Comparison of ENCODE assay signal across 11 mouse cellular contexts in the genomic region with DNA sequence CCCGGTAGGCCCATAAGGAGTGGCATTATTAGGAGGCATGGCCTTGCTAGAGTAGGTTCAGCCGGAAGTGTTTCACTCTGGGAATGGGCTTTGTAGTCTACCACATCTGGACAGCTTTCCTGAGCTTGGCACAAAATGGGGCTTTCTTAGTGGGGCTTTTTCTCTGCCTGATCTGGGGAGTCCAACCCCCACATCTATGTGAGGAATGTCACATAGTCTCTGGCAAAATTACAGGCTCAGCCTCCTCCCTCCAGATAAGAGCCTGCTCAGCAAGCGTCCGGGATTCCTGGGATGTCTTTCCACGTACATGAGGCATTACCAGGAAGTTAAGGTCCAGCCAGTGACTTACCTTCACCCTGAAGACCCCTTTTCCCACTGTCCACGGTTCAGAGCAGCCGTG. TPM values are rescaled to one million over a fixed set of nuclear protein-coding genes. Genes with fewer than 3 reads are reported as not detected.
A peak's percentile ranks its signal among the peaks of the same experiment; 100 is the strongest.
DNase-seq lines count a peak whose midpoint lies in the region; ATAC-seq and TF ChIP-seq lines count a peak whose summit lies in the region.
"Had no signal": no experiment of that assay in that cellular context is flagged by ENCODE, and none has a peak within 500 bp of the region (broad histone marks: within the 10 kb centered on the region; RNA-seq: fewer than 3 reads in every experiment).

No protein-coding gene starts in this region.

- DNase-seq in embryonic facial prominence, embryonic 10.5 days (ENCODE audit: low spot score): no peak
- peak; percentile 26 for DNase-seq in lung, adult 2 months
- no peak for DNase-seq in lung, postnatal 25 days (ENCODE audit: low spot score)
- no peak for DNase-seq in liver, embryonic 13.5 days
- no peak for DNase-seq in thymus, postnatal 4 days
- no peak for DNase-seq in spleen, postnatal 10 days (ENCODE audit: low spot score in 2 of 2)
- no peak for DNase-seq in urinary bladder, postnatal 36 days (ENCODE audit: low spot score in 2 of 2)
- DNase-seq: midbrain, embryonic 14.5 days; thymus, postnatal 14 days had no signal

- 0 out of 2 replicates have a peak, but pooled peaks cover 3% of the 10 kb centered on the region for H3K4me1 ChIP-seq in embryonic facial prominence, embryonic 12.5 days
- H3K4me1 ChIP-seq in embryonic facial prominence, embryonic 10.5 days: peaks cover 6% of the 10 kb centered on the region; the same call in 1 of the 2 replicates
- H3K4me1 ChIP-seq in lung, adult 2 months (ENCODE audit: control insufficient read depth, insufficient read depth, low read length): peaks cover 5% of the 10 kb centered on the region; the same call in 1 of the 2 replicates
- H3K4me1 ChIP-seq in liver, embryonic 13.5 days (replicated peaks): peaks cover 80% of the 10 kb centered on the region

- H3K27me3 ChIP-seq in embryonic facial prominence, embryonic 12.5 days: no peaks in the 10 kb centered on the region
- H3K27me3 ChIP-seq in embryonic facial prominence, embryonic 10.5 days (replicated peaks; ENCODE audit: low read depth, poor library complexity, severe bottlenecking): no peaks in the 10 kb centered on the region
- H3K27me3 ChIP-seq in liver, embryonic 13.5 days: no peaks in the 10 kb centered on the region
- H3K27me3 ChIP-seq: forebrain, embryonic 12.5 days had no signal

- H3K9me3 ChIP-seq in embryonic facial prominence, embryonic 12.5 days: no peaks in the 10 kb centered on the region
- H3K9me3 ChIP-seq in embryonic facial prominence, embryonic 10.5 days: no peaks in the 10 kb centered on the region
- no peaks in the 10 kb centered on the region for H3K9me3 ChIP-seq in liver, embryonic 13.5 days (replicated peaks)
- H3K9me3 ChIP-seq: forebrain, embryonic 12.5 days had no signal

- no peak for ATAC-seq in embryonic facial prominence, embryonic 12.5 days (ENCODE audit: insufficient number of reproducible peaks, insufficient read depth, low FRiP score, low TSS enrichment)
- no peak for ATAC-seq in liver, embryonic 13.5 days (ENCODE audit: low read depth)

- no peak for TF ChIP-seq CTCF in lung, adult 2 months (IDR thresholded peaks at IDR 0.05; ENCODE audit: insufficient read depth, low read length)

- H3K9ac ChIP-seq in embryonic facial prominence, embryonic 12.5 days: no peak overlapping the region
- H3K9ac ChIP-seq in liver, embryonic 13.5 days: no peak overlapping the region
- H3K9ac ChIP-seq: forebrain, embryonic 12.5 days had no signal

- H3K4me3 ChIP-seq in embryonic facial prominence, embryonic 12.5 days: no peak overlapping the region
- no peak overlapping the region for H3K4me3 ChIP-seq in embryonic facial prominence, embryonic 10.5 days
- H3K4me3 ChIP-seq in lung, adult 2 months (replicated peaks; ENCODE audit: extremely low read depth, low read depth, low read length): no peak overlapping the region
- H3K4me3 ChIP-seq in liver, embryonic 13.5 days (replicated peaks): no peak overlapping the region
- H3K4me3 ChIP-seq: forebrain, embryonic 12.5 days had no signal

- no peak overlapping the region for H3K4me2 ChIP-seq in embryonic facial prominence, embryonic 12.5 days (replicated peaks)
- no peak overlapping the region for H3K4me2 ChIP-seq in liver, embryonic 13.5 days
- H3K4me2 ChIP-seq: forebrain, embryonic 12.5 days had no signal

- 0 out of 2 replicates have a peak overlapping the region, but pooled peaks have one; percentile 19 for H3K27ac ChIP-seq in embryonic facial prominence, embryonic 12.5 days
- H3K27ac ChIP-seq in embryonic facial prominence, embryonic 10.5 days (replicated peaks): no peak overlapping the region
- peak overlapping the region; percentile 98 for H3K27ac ChIP-seq in liver, embryonic 13.5 days
- H3K27ac ChIP-seq: forebrain, embryonic 12.5 days had no signal

- TF ChIP-seq POLR2A in lung, adult 2 months (IDR thresholded peaks at IDR 0.05; ENCODE audit: borderline replicate concordance, extremely low read depth, low read depth, low read length): no peak

- no peaks in the 10 kb centered on the region for H3K36me3 ChIP-seq in embryonic facial prominence, embryonic 12.5 days
- H3K36me3 ChIP-seq in embryonic facial prominence, embryonic 10.5 days (replicated peaks): no peaks in the 10 kb centered on the region
- H3K36me3 ChIP-seq in liver, embryonic 13.5 days: no peaks in the 10 kb centered on the region
- H3K36me3 ChIP-seq: forebrain, embryonic 12.5 days had no signal

- 78% methylated on average over 7 of the region's 7 CpGs for WGBS in embryonic facial prominence, embryonic 12.5 days
- WGBS in embryonic facial prominence, embryonic 10.5 days: 75% methylated on average over 7 of the region's 7 CpGs
- 56% methylated on average over 7 of the region's 7 CpGs for WGBS in lung, adult 2 months
- 73% methylated on average over 7 of the region's 7 CpGs for WGBS in liver, embryonic 13.5 days (ENCODE audit: insufficient replicate concordance)

RNA-seq across cellular contexts. Expression of a gene that starts 1.1 kb away (rescaled TPM):
- polyA plus RNA-seq in embryonic facial prominence, embryonic 12.5 days (2016; fragmentation: Nextera tagmentation; extraction: Ambion mirVana): 231 and 240 TPM in 2 replicates
- polyA plus RNA-seq in embryonic facial prominence, embryonic 10.5 days (2016; fragmentation: Nextera tagmentation; extraction: Ambion mirVana): 286 TPM in 2 replicates
- polyA plus RNA-seq in lung, adult 2 months (2012; rRNA removed): 95.7 and 96.6 TPM in 2 replicates
- 173 and 189 TPM in 2 replicates for polyA plus RNA-seq in liver, embryonic 13.5 days (2015; fragmentation: Nextera tagmentation; extraction: Ambion mirVana)

RNA-seq across cellular contexts. Expression of a gene that starts 24.9 kb away (rescaled TPM):
- polyA plus RNA-seq in embryonic facial prominence, embryonic 12.5 days (2016; fragmentation: Nextera tagmentation; extraction: Ambion mirVana): 20.1 and 22.1 TPM in 2 replicates
- 17.4 and 18.3 TPM in 2 replicates for polyA plus RNA-seq in embryonic facial prominence, embryonic 10.5 days (2016; fragmentation: Nextera tagmentation; extraction: Ambion mirVana)
- polyA plus RNA-seq in lung, adult 2 months (2012; rRNA removed): 12.7 and 13.9 TPM in 2 replicates
- 30.6 and 34.1 TPM in 2 replicates for polyA plus RNA-seq in liver, embryonic 13.5 days (2015; fragmentation: Nextera tagmentation; extraction: Ambion mirVana)
